Mouse (Mus musculus): Measurements from ENCODE around the gene Zan. TPM values are rescaled to one million over a fixed set of nuclear protein-coding genes. Genes with fewer than 3 reads are reported as not detected.

Zan gene
- polyA plus RNA-seq, 1 experiment from 2014 or later: not detected

DNA sequence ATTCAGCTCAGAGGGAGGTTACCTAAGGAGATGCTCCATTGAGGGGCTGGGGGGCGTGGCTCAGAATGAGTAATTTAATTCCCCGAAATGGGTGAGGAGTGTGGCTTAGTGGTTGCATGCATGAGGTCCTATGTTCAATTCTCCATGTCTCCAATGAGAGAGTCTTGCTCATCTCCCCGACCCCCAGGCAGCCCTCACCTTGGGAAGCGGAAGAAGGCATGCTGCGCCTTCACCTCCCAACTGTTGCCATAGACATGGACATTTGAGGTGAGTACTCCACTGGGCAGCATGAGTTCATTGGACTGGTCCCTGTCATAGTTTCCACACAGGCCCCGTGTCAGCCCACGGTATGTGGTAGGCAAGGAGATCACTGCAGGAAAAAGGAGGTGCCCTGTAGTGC, 90.2 kb downstream of the Zan start:
- Histone ChIP-seq H3K9me3 (ENCODE audit: control insufficient read depth, low read length) (no peaks in the 10 kb centered on the region), H3K27me3 (ENCODE audit: control insufficient read depth, insufficient read depth, low read length) (no peaks in the 10 kb centered on the region), H3K27ac (replicated peaks; ENCODE audit: low read depth, low read length) (no peak overlapping the region), H3K4me1 (ENCODE audit: control insufficient read depth, insufficient read depth, low read length) (no peaks in the 10 kb centered on the region), H3K4me2 (ENCODE audit: low read depth, severe bottlenecking) (no peak overlapping the region), H3K9ac (ENCODE audit: low read length) (no peak overlapping the region), H3K4me3 (ENCODE audit: low read depth, low read length) (no peak overlapping the region), H3K36me3 (ENCODE audit: control insufficient read depth, insufficient read depth, low read length) (no peaks in the 10 kb centered on the region)
- ATAC-seq (ENCODE audit: insufficient number of reproducible peaks, low FRiP score, low TSS enrichment, low read depth) (no peak), DNase-seq (ENCODE audit: low spot score) (no peak)
- WGBS: 88% methylated on average over 7 of the region's 7 CpGs

DNA sequence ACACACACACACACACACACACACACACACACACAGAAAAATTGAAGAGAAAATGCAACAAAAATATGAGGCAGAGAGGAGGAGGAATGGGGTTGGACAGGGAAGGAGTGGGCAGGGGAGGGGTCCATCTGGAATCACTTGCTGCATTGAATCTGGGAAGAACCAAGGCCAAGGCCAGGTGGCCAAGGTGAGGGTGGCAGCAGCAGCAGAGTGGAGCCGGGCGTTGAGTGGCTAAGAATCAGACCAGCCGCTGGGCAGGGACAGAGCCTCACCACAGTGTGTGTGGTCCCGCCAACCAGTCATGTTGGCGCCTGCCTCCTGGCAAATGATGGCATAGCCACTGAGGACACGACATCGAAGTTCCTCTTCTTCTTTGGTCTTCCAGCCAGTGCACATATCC, 93.4 kb downstream of the Zan start:
- ATAC-seq (ENCODE audit: insufficient number of reproducible peaks, low FRiP score, low TSS enrichment, low read depth): no peak
- Histone ChIP-seq H3K4me1 (ENCODE audit: control insufficient read depth, insufficient read depth, low read length) (no peaks in the 10 kb centered on the region), H3K27me3 (ENCODE audit: control insufficient read depth, insufficient read depth, low read length) (no peaks in the 10 kb centered on the region), H3K9me3 (ENCODE audit: control insufficient read depth, low read length) (no peaks in the 10 kb centered on the region), H3K9ac (ENCODE audit: low read length) (no peak overlapping the region), H3K27ac (replicated peaks; ENCODE audit: low read depth, low read length) (no peak overlapping the region), H3K36me3 (ENCODE audit: control insufficient read depth, insufficient read depth, low read length) (no peaks in the 10 kb centered on the region), H3K4me2 (ENCODE audit: low read depth, severe bottlenecking) (no peak overlapping the region), H3K4me3 (ENCODE audit: low read depth, low read length) (no peak overlapping the region)
- WGBS: 82% methylated on average over 7 of the region's 7 CpGs
- DNase-seq (ENCODE audit: low spot score): no peak

DNA sequence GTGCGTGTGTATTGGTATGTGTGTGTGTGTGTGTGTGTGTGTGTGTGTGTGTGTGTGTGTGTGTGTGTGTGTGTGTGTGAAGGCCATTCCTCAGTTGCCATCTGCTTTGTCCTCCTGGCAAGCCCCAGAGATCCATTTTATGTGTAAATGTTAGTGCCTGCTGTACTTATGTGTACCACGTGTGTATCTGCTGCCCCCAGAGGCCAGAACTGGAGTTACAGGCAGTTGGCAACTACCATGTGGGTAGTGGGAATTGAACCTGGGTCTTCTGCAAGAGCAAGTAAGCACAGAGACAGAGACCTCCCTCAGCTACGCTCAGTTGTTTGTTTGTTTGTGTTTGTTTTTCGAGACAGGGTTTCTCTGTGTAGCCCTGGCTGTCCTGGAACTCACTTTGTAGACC, 95.7 kb downstream of the Zan start:
- no peaks in the 10 kb centered on the region for H3K9me3 ChIP-seq (ENCODE audit: control insufficient read depth, low read length)
- no peak overlapping the region for H3K9ac ChIP-seq (ENCODE audit: low read length)
- WGBS: 48% methylated on average over 4 of the region's 4 CpGs
- no peak overlapping the region for H3K4me3 ChIP-seq (ENCODE audit: low read depth, low read length)
- H3K4me1 ChIP-seq (ENCODE audit: control insufficient read depth, insufficient read depth, low read length): 0 out of 2 replicates have a peak, but pooled peaks cover 2% of the 10 kb centered on the region
- H3K4me2 ChIP-seq (ENCODE audit: low read depth, severe bottlenecking): no peak overlapping the region
- ATAC-seq (ENCODE audit: insufficient number of reproducible peaks, low FRiP score, low TSS enrichment, low read depth) (no peak), DNase-seq (ENCODE audit: low spot score) (peak; percentile 79)
- H3K27me3 ChIP-seq (ENCODE audit: control insufficient read depth, insufficient read depth, low read length): no peaks in the 10 kb centered on the region
- H3K36me3 ChIP-seq (ENCODE audit: control insufficient read depth, insufficient read depth, low read length): no peaks in the 10 kb centered on the region
- no peak overlapping the region for H3K27ac ChIP-seq (replicated peaks; ENCODE audit: low read depth, low read length)

DNA sequence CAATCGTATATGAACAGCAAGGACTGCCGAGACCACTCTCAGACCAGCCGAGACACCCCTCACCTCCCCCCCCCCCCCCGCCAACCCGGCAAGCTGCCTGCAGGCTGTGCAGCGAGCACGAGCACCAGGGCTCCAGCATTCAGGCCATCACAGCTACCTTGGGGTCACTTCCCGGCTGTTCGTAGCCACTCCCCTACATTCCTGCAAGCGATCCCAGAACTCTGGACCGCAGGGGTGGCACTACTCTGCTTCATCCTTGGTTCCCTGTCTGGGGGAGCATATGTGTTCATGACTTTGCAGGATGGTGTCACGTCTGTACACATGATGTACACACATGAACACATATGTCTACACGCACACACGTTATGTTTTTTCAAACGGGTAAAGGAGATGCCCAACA, 99.3 kb downstream of the Zan start:
- Histone ChIP-seq H3K9me3 (ENCODE audit: control insufficient read depth, low read length) (no peaks in the 10 kb centered on the region), H3K4me1 (ENCODE audit: control insufficient read depth, insufficient read depth, low read length) (0 out of 2 replicates have a peak, but pooled peaks cover 2% of the 10 kb centered on the region), H3K9ac (ENCODE audit: low read length) (no peak overlapping the region), H3K27ac (replicated peaks; ENCODE audit: low read depth, low read length) (no peak overlapping the region), H3K36me3 (ENCODE audit: control insufficient read depth, insufficient read depth, low read length) (peaks cover 15% of the 10 kb centered on the region), H3K4me3 (ENCODE audit: low read depth, low read length) (no peak overlapping the region), H3K4me2 (ENCODE audit: low read depth, severe bottlenecking) (peak overlapping the region; percentile 18; the same call in 1 of the 2 replicates), H3K27me3 (ENCODE audit: control insufficient read depth, insufficient read depth, low read length) (no peaks in the 10 kb centered on the region)
- DNase-seq (ENCODE audit: low spot score) (peak; percentile 53), ATAC-seq (ENCODE audit: insufficient number of reproducible peaks, low FRiP score, low TSS enrichment, low read depth) (peak; percentile 11; the same call in 1 of the 2 replicates)
- WGBS: 27% methylated on average over 11 of the region's 15 CpGs

DNA sequence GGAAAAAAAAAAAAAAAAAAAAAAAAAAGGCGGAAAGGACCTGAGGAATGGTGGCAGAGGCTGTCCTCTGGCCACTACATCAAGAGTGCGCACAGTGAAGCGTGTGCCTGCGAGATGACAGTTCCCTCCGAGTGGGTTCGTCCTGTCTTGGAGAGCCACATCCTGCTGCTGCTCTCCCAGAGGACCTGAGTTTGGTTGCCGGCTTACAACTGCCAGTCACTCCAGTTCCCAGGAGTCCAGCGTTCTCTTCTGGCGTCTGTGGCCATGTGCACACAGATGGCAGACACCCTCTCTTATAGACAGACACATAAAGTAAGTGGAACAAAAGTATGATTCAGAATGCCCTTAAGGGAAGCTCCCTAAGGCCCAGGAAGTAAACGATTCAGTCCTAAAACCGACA, 99.7 kb downstream of the Zan start:
- Histone ChIP-seq H3K4me3 (ENCODE audit: low read depth, low read length) (no peak overlapping the region), H3K4me1 (ENCODE audit: control insufficient read depth, insufficient read depth, low read length) (0 out of 2 replicates have a peak, but pooled peaks cover 2% of the 10 kb centered on the region), H3K27me3 (ENCODE audit: control insufficient read depth, insufficient read depth, low read length) (no peaks in the 10 kb centered on the region), H3K9me3 (ENCODE audit: control insufficient read depth, low read length) (no peaks in the 10 kb centered on the region), H3K36me3 (ENCODE audit: control insufficient read depth, insufficient read depth, low read length) (peaks cover 19% of the 10 kb centered on the region), H3K4me2 (ENCODE audit: low read depth, severe bottlenecking) (peak overlapping the region; percentile 18; the same call in 1 of the 2 replicates), H3K9ac (ENCODE audit: low read length) (no peak overlapping the region), H3K27ac (replicated peaks; ENCODE audit: low read depth, low read length) (no peak overlapping the region)
- 42% methylated on average over 11 of the region's 11 CpGs for WGBS
- ATAC-seq (ENCODE audit: insufficient number of reproducible peaks, low FRiP score, low TSS enrichment, low read depth): 0 out of 2 replicates have a peak, but pooled peaks have one; percentile 2
- DNase-seq (ENCODE audit: low spot score): peak; percentile 64

DNA sequence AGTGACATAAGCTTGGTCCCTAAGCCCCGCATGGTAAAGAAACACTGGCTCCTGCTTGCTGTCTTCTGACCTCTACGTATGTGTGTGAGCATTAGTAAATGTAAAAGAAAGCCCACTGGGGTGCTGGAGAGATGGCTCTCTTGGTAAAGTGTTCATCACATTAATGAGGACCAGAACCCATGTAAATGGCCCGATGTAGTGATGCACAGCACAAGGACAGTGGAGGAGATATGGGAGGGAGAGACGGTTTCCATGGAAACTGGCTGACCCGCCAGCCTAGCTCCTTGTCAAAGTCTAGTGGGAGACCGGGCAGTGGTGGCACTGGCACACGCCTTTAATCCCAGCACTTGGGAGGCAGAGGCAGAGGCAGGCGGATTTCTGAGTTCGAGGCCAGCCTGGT, 100.1 kb downstream of the Zan start:
- WGBS: 51% methylated on average over 9 of the region's 9 CpGs
- H3K9ac ChIP-seq (ENCODE audit: low read length): no peak overlapping the region
- ATAC-seq (ENCODE audit: insufficient number of reproducible peaks, low FRiP score, low TSS enrichment, low read depth) (peak; percentile 15), DNase-seq (ENCODE audit: low spot score) (peak; percentile 45)
- peaks cover 24% of the 10 kb centered on the region for H3K36me3 ChIP-seq (ENCODE audit: control insufficient read depth, insufficient read depth, low read length)
- no peak overlapping the region for H3K4me2 ChIP-seq (ENCODE audit: low read depth, severe bottlenecking)
- no peak overlapping the region for H3K4me3 ChIP-seq (ENCODE audit: low read depth, low read length)
- H3K4me1 ChIP-seq (ENCODE audit: control insufficient read depth, insufficient read depth, low read length): 0 out of 2 replicates have a peak, but pooled peaks cover 2% of the 10 kb centered on the region
- H3K27ac ChIP-seq (replicated peaks; ENCODE audit: low read depth, low read length): no peak overlapping the region
- no peaks in the 10 kb centered on the region for H3K27me3 ChIP-seq (ENCODE audit: control insufficient read depth, insufficient read depth, low read length)
- no peaks in the 10 kb centered on the region for H3K9me3 ChIP-seq (ENCODE audit: control insufficient read depth, low read length)

DNA sequence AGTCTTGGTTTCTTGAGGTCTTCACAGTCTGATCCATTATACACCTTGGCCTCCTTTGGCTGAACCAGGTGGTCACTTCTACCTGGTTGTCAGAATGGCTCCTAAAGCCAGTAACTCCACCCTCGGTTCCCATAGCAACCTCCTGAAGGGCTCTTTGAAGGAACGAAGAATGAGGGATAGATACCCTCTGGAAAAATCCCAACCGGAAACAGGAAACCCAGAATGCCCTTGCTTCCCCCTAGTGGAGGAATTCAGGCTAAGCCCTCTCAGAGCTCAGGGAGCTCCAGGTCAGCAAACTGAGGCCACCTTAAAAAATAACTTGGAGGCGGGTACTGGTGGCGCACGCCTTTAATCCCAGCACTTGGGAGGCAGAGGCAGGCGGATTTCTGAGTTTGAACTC, 100.7 kb downstream of the Zan start:
- Histone ChIP-seq H3K9me3 (ENCODE audit: control insufficient read depth, low read length) (no peaks in the 10 kb centered on the region), H3K27ac (replicated peaks; ENCODE audit: low read depth, low read length) (no peak overlapping the region), H3K36me3 (ENCODE audit: control insufficient read depth, insufficient read depth, low read length) (peaks cover 28% of the 10 kb centered on the region), H3K27me3 (ENCODE audit: control insufficient read depth, insufficient read depth, low read length) (no peaks in the 10 kb centered on the region), H3K4me3 (ENCODE audit: low read depth, low read length) (no peak overlapping the region), H3K9ac (ENCODE audit: low read length) (no peak overlapping the region), H3K4me2 (ENCODE audit: low read depth, severe bottlenecking) (no peak overlapping the region), H3K4me1 (ENCODE audit: control insufficient read depth, insufficient read depth, low read length) (0 out of 2 replicates have a peak, but pooled peaks cover 2% of the 10 kb centered on the region)
- WGBS: 41% methylated on average over 7 of the region's 7 CpGs
- DNase-seq (ENCODE audit: low spot score) (peak; percentile 47), ATAC-seq (ENCODE audit: insufficient number of reproducible peaks, low FRiP score, low TSS enrichment, low read depth) (no peak)

DNA sequence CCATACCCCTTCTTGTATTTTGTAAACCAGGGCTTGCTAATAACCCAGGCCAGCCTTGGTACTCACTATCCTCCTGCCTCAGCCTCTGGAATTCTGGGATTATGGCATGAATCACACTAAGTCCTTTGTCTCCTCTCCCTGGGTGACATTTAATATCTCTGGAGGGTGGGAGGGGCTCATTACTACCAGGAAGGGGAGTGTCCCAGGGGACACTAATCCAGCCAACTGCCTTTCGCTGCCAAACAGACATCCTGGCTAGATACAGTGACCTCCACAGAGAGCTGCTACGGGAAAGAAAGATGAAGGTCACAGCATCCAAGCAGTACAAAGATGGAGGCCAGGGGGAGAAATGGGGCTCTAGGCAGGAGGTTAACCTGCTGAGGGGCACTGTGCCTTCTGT, 101.2 kb downstream of the Zan start:
- peaks cover 34% of the 10 kb centered on the region for H3K36me3 ChIP-seq (ENCODE audit: control insufficient read depth, insufficient read depth, low read length)
- H3K4me1 ChIP-seq (ENCODE audit: control insufficient read depth, insufficient read depth, low read length): 0 out of 2 replicates have a peak, but pooled peaks cover 2% of the 10 kb centered on the region
- H3K9me3 ChIP-seq (ENCODE audit: control insufficient read depth, low read length): no peaks in the 10 kb centered on the region
- no peak overlapping the region for H3K4me3 ChIP-seq (ENCODE audit: low read depth, low read length)
- 73% methylated on average over 2 of the region's 2 CpGs for WGBS
- no peak overlapping the region for H3K9ac ChIP-seq (ENCODE audit: low read length)
- ATAC-seq (ENCODE audit: insufficient number of reproducible peaks, low FRiP score, low TSS enrichment, low read depth): no peak
- H3K27me3 ChIP-seq (ENCODE audit: control insufficient read depth, insufficient read depth, low read length): no peaks in the 10 kb centered on the region
- no peak for DNase-seq (ENCODE audit: low spot score)
- no peak overlapping the region for H3K4me2 ChIP-seq (ENCODE audit: low read depth, severe bottlenecking)
- H3K27ac ChIP-seq (replicated peaks; ENCODE audit: low read depth, low read length): no peak overlapping the region

DNA sequence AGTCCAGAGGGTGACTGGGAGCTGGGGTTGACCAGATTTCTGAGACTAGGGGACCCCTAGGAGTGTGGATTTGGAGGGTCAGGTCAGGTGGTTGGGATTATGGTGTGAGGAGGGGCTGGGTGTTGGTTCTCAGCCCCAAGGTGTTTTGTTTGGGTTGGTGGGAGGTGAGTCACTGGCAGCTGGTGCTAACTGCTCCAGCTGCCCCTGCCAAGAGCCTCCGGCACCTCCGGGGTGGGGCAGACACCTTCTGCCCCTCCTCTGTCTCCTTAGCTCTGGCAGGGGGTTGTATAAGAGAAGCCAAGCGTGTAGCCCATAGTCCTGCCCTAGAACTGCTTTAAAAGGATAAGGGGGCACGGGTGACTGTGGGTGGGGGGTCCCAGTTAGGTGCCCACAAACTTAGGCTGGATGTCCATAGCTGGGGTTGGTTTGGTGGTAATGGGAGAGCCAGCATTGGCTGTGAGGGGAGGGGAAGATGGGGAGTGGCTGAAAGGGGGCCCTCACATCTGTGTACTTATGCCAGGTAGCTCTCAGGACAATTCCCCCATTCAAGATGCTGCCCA, 102.3 kb downstream of the Zan start:
- no peak for DNase-seq (ENCODE audit: low spot score)
- no peak overlapping the region for H3K27ac ChIP-seq (replicated peaks; ENCODE audit: low read depth, low read length)

More for the DNA sequence above, 102.3 kb downstream of the Zan start:
- ATAC-seq (ENCODE audit: insufficient number of reproducible peaks, low FRiP score, low TSS enrichment, low read depth): no peak
- peaks cover 41% of the 10 kb centered on the region for H3K36me3 ChIP-seq (ENCODE audit: control insufficient read depth, insufficient read depth, low read length)
- 72% methylated on average over 4 of the region's 4 CpGs for WGBS
- 0 out of 2 replicates have a peak, but pooled peaks cover 2% of the 10 kb centered on the region for H3K4me1 ChIP-seq (ENCODE audit: control insufficient read depth, insufficient read depth, low read length)
- no peak overlapping the region for H3K4me3 ChIP-seq (ENCODE audit: low read depth, low read length)
- no peaks in the 10 kb centered on the region for H3K9me3 ChIP-seq (ENCODE audit: control insufficient read depth, low read length)
- H3K4me2 ChIP-seq (ENCODE audit: low read depth, severe bottlenecking): no peak overlapping the region
- no peak overlapping the region for H3K9ac ChIP-seq (ENCODE audit: low read length)
- no peaks in the 10 kb centered on the region for H3K27me3 ChIP-seq (ENCODE audit: control insufficient read depth, insufficient read depth, low read length)

Measured in limb, embryonic 11.5 days (tissue).